Mouse (Mus musculus) embryonic stem cell, embryonic (primary cell): ENCODE data around the gene Ppp2r3a.

Experiments used
- CTCF ChIA-PET, 4 experiments: fragments of 300-600 bp in 2 of 4; fragments of 350-600 bp in 2 of 4; sonication (Branson Sonifier 250); formaldehyde crosslinking; loops; one replicate each; lab custom pipeline; 2022; ENCODE audit warnings: inconsistent platforms in 2 of 4; lab: Charles Lee
- POLR2A ChIA-PET, 4 experiments: fragments of 300-600 bp in 2 of 4; fragments of 350-600 bp in 2 of 4; sonication (Branson Sonifier 250); formaldehyde crosslinking; loops; one replicate each; lab custom pipeline; 2022; ENCODE audit warnings: antibody characterized with exemption in 4 of 4, inconsistent platforms in 1 of 4; lab: Charles Lee

Ppp2r3a gene

GRCm38 (mm10) chr9:101251644-101252337 lies at the start of gene Ppp2r3a:
Ppp2r3a (minus strand) TSS chr9:101251795.
- ChIA-PET CTCF (interaction anchor here in 1 of 4 experiments (0.6 kb wide), 1 partner anchor 1154 kb away, joined by 4 read pairs; no protein-coding TSS in a partner anchor), POLR2A (interaction anchor here (0.5 to 2.5 kb wide), 21 partner anchors 8 to 1148 kb away, joined by 3 to 12 read pairs (median 3); partner anchors contain the start of genes Pccb (in 2 of the 4), Ephb1 (in 1 of the 4), Msl2 (in 1 of the 4) and Nck1 (in 1 of the 4))

GRCm38 (mm10) chr9:101300441-101300935 lies 48.9 kb upstream of the Ppp2r3a start:
- CTCF ChIA-PET = no interaction called here
- POLR2A ChIA-PET = no interaction called here

- ChIA-PET CTCF (no interaction called here), POLR2A (no interaction called here)
Measured at GRCm38 (mm10) chr9:101291676-101292660, 40.4 kb upstream of the Ppp2r3a start.

GRCm38 (mm10) chr9:101290876-101291275 lies 39.3 kb upstream of the Ppp2r3a start:
- ChIA-PET CTCF (no interaction called here), POLR2A (interaction anchor here in 1 of 4 experiments (0.6 kb wide), 1 partner anchor 158 kb away, joined by 3 read pairs; no protein-coding TSS in a partner anchor)

GRCm38 (mm10) chr9:101289750-101290149 lies 38.2 kb upstream of the Ppp2r3a start:
- CTCF ChIA-PET = no interaction called here

GRCm38 (mm10) chr9:101288901-101289647 lies 37.5 kb upstream of the Ppp2r3a start:
- POLR2A ChIA-PET = no interaction called here
- CTCF ChIA-PET = no interaction called here

More at GRCm38 (mm10) chr9:101289750-101290149, 38.2 kb upstream of the Ppp2r3a start:
- POLR2A ChIA-PET = interaction anchor here in 1 of 4 experiments (0.7 kb wide), 1 partner anchor 73 kb away, joined by 3 read pairs; no protein-coding TSS in a partner anchor

- ChIA-PET CTCF (no interaction called here), POLR2A (no interaction called here)
Measured at GRCm38 (mm10) chr9:101286766-101287165, 35.2 kb upstream of the Ppp2r3a start.

GRCm38 (mm10) chr9:101284049-101284448 lies 32.5 kb upstream of the Ppp2r3a start:
- POLR2A ChIA-PET = no interaction called here
- CTCF ChIA-PET = no interaction called here

- POLR2A ChIA-PET = no interaction called here
- CTCF ChIA-PET = no interaction called here
Measured at GRCm38 (mm10) chr9:101282651-101283050, 31.1 kb upstream of the Ppp2r3a start.

- CTCF ChIA-PET = no interaction called here
- POLR2A ChIA-PET = no interaction called here
Measured at GRCm38 (mm10) chr9:101281906-101282305, 30.3 kb upstream of the Ppp2r3a start.

- CTCF ChIA-PET = no interaction called here
Measured at GRCm38 (mm10) chr9:101281326-101281725, 29.7 kb upstream of the Ppp2r3a start.

GRCm38 (mm10) chr9:101280867-101281266 lies 29.3 kb upstream of the Ppp2r3a start:
- CTCF ChIA-PET = no interaction called here
- POLR2A ChIA-PET = interaction anchor here in 1 of 4 experiments (1.0 kb wide), 1 partner anchor 18 kb away, joined by 3 read pairs; no protein-coding TSS in a partner anchor

More at GRCm38 (mm10) chr9:101281326-101281725, 29.7 kb upstream of the Ppp2r3a start:
- POLR2A ChIA-PET = interaction anchor here in 1 of 4 experiments (1.0 kb wide), 1 partner anchor 19 kb away, joined by 3 read pairs; no protein-coding TSS in a partner anchor

- ChIA-PET CTCF (no interaction called here), POLR2A (no interaction called here)
Measured at GRCm38 (mm10) chr9:101280211-101280610, 28.6 kb upstream of the Ppp2r3a start.

- POLR2A ChIA-PET = no interaction called here
- CTCF ChIA-PET = interaction anchor here in 1 of 4 experiments (0.6 kb wide), 1 partner anchor 338 kb away, joined by 4 read pairs; no protein-coding TSS in a partner anchor
Measured at GRCm38 (mm10) chr9:101272715-101273114, 21.1 kb upstream of the Ppp2r3a start.

- POLR2A ChIA-PET = no interaction called here
- CTCF ChIA-PET = interaction anchor here in 1 of 4 experiments (0.6 kb wide), 1 partner anchor 818 kb away, joined by 5 read pairs; no protein-coding TSS in a partner anchor
Measured at GRCm38 (mm10) chr9:101270020-101270419, 18.4 kb upstream of the Ppp2r3a start.

- CTCF ChIA-PET = interaction anchor here in 1 of 4 experiments (0.6 kb wide), 1 partner anchor 95 kb away, joined by 3 read pairs; no protein-coding TSS in a partner anchor
- POLR2A ChIA-PET = interaction anchor here in 1 of 4 experiments (3.5 kb wide), 1 partner anchor 14 kb away, joined by 12 read pairs; the partner anchor contains the start of gene Ppp2r3a
Measured at GRCm38 (mm10) chr9:101266043-101266442, 14.4 kb upstream of the Ppp2r3a start.

GRCm38 (mm10) chr9:101265546-101265945 lies 14.0 kb upstream of the Ppp2r3a start:
- CTCF ChIA-PET = interaction anchor here in 2 of 4 experiments (0.6 to 0.9 kb wide), 2 partner anchors 16 to 95 kb away, joined by 3 read pairs; no protein-coding TSS in a partner anchor

GRCm38 (mm10) chr9:101262815-101263214 lies 11.2 kb upstream of the Ppp2r3a start:
- POLR2A ChIA-PET = interaction anchor here in 2 of 4 experiments (0.8 to 3.5 kb wide), 3 partner anchors 11 to 18 kb away, joined by 3 to 12 read pairs (median 3); partner anchors contain the start of gene Ppp2r3a (in 2 of the 2)
- CTCF ChIA-PET = interaction anchor here in 1 of 4 experiments (0.6 kb wide), 1 partner anchor 1173 kb away, joined by 12 read pairs; no protein-coding TSS in a partner anchor

More at GRCm38 (mm10) chr9:101265546-101265945, 14.0 kb upstream of the Ppp2r3a start:
- POLR2A ChIA-PET = interaction anchor here in 1 of 4 experiments (3.5 kb wide), 1 partner anchor 14 kb away, joined by 12 read pairs; the partner anchor contains the start of gene Ppp2r3a
